Mouse (Mus musculus) intestine, embryonic 15.5 days (tissue): ENCODE data around the gene Kcnh2. TPM values are rescaled to one million over a fixed set of nuclear protein-coding genes. Genes with fewer than 3 reads are reported as not detected.

Experiments used
- ATAC-seq: fragments of 200-750 bp; cut with Nextera tagmentation; 2 replicates; pipeline ENCODE4 v1.8.0; 2017; ENCODE audit warnings: moderate TSS enrichment, moderate library complexity
- H3K27ac ChIP-seq: fragments of 300-500 bp; sonication (generic); 2 replicates; pipeline ENCODE4 v1.5.1; 2015; ENCODE audit warnings: mild to moderate bottlenecking, inconsistent platforms
- H3K27me3 ChIP-seq: fragments of 300-500 bp; sonication (generic); replicated peaks from 2 replicates; pipeline ENCODE4 v1.6.1; 2015; ENCODE audit warnings: inconsistent platforms
- H3K36me3 ChIP-seq: fragments of 300-500 bp; sonication (generic); 2 replicates; pipeline ENCODE4 v1.6.1; 2015; ENCODE audit warnings: inconsistent platforms
- H3K4me1 ChIP-seq: fragments of 300-500 bp; sonication (generic); replicated peaks from 2 replicates; pipeline ENCODE4 v1.6.1; 2015; ENCODE audit warnings: inconsistent platforms
- H3K4me2 ChIP-seq: fragments of 300-500 bp; sonication (generic); replicated peaks from 2 replicates; pipeline ENCODE4 v1.6.1; 2015; ENCODE audit warnings: mild to moderate bottlenecking, inconsistent platforms
- H3K4me3 ChIP-seq: fragments of 300-500 bp; sonication (generic); replicated peaks from 2 replicates; pipeline ENCODE4 v1.5.1; 2015; ENCODE audit warnings: inconsistent platforms
- H3K9ac ChIP-seq: fragments of 300-500 bp; sonication (generic); 2 replicates; pipeline ENCODE4 v1.6.1; 2015; ENCODE audit warnings: inconsistent platforms
- H3K9me3 ChIP-seq: fragments of 300-500 bp; sonication (generic); 2 replicates; pipeline ENCODE4 v1.6.1; 2016; ENCODE audit warnings: inconsistent platforms
- WGBS: fragments of 180-500 bp; shearing (Covaris S2); methylation state at CpG from one replicate; pipeline ENCODE4 v1.1.7; 2015; 5-methylcytosine and 5-hydroxymethylcytosine counted together
- polyA plus RNA-seq: library from polyadenylated mRNA; unstranded; fragments of >200 nt; fragmentation: Nextera tagmentation; extraction: Ambion mirVana; gene quantifications from 2 replicates; pipeline ENCODE4 v1.2.1, GENCODE M21; 2015

The Kcnh2 gene
- polyA plus RNA-seq, 1 experiment from 2014 or later, result 6.7 TPM

- H3K36me3 ChIP-seq, result no peaks in the 10 kb centered on the region
- ATAC-seq, result no peak
- 0 out of 2 replicates have a peak, but pooled peaks cover 2% of the 10 kb centered on the region for H3K27me3 ChIP-seq
- no peak overlapping the region for H3K4me2 ChIP-seq
- H3K4me3 ChIP-seq, result no peak overlapping the region
- WGBS, result 93% methylated on average over 15 of the region's 15 CpGs
- no peaks in the 10 kb centered on the region for H3K9me3 ChIP-seq
- no peak overlapping the region for H3K27ac ChIP-seq
- H3K4me1 ChIP-seq, result peaks cover 24% of the 10 kb centered on the region
- no peak overlapping the region for H3K9ac ChIP-seq
Measured at GRCm38 (mm10) chr5:24326166-24326841, 25.1 kb downstream of the Kcnh2 start.

GRCm38 (mm10) chr5:24325251-24325650 is 26.2 kb downstream of the Kcnh2 start:
- no peak for ATAC-seq
- WGBS, result 52% methylated on average over 14 of the region's 14 CpGs
- H3K36me3 ChIP-seq, result no peaks in the 10 kb centered on the region
- H3K9ac ChIP-seq, result no peak overlapping the region
- peaks cover 26% of the 10 kb centered on the region for H3K4me1 ChIP-seq
- H3K27me3 ChIP-seq, result 0 out of 2 replicates have a peak, but pooled peaks cover 2% of the 10 kb centered on the region
- no peak overlapping the region for H3K4me2 ChIP-seq
- H3K9me3 ChIP-seq, result no peaks in the 10 kb centered on the region
- H3K4me3 ChIP-seq, result no peak overlapping the region
- no peak overlapping the region for H3K27ac ChIP-seq

- peaks cover 14% of the 10 kb centered on the region for H3K4me1 ChIP-seq
- H3K9ac ChIP-seq, result no peak overlapping the region
- 0 out of 2 replicates have a peak, but pooled peaks cover 2% of the 10 kb centered on the region for H3K27me3 ChIP-seq
- peak; percentile 29; the same call in 1 of the 2 replicates for ATAC-seq
- H3K9me3 ChIP-seq, result no peaks in the 10 kb centered on the region
- H3K4me2 ChIP-seq, result no peak overlapping the region
- H3K4me3 ChIP-seq, result no peak overlapping the region
- H3K36me3 ChIP-seq, result no peaks in the 10 kb centered on the region
- H3K27ac ChIP-seq, result no peak overlapping the region
- WGBS, result 26% methylated on average over 22 of the region's 22 CpGs
Measured at GRCm38 (mm10) chr5:24321711-24322682, 29.4 kb downstream of the Kcnh2 start.

GRCm38 (mm10) chr5:24320894-24321293 is 30.5 kb downstream of the Kcnh2 start:
- no peaks in the 10 kb centered on the region for H3K9me3 ChIP-seq
- ATAC-seq, result no peak
- no peak overlapping the region for H3K4me3 ChIP-seq
- no peaks in the 10 kb centered on the region for H3K36me3 ChIP-seq
- peaks cover 14% of the 10 kb centered on the region for H3K4me1 ChIP-seq
- H3K4me2 ChIP-seq, result no peak overlapping the region
- H3K27me3 ChIP-seq, result 0 out of 2 replicates have a peak, but pooled peaks cover 2% of the 10 kb centered on the region
- WGBS, result 62% methylated on average over 5 of the region's 5 CpGs
- no peak overlapping the region for H3K9ac ChIP-seq
- H3K27ac ChIP-seq, result no peak overlapping the region

GRCm38 (mm10) chr5:24320467-24320813 is 31.0 kb downstream of the Kcnh2 start:
- H3K9ac ChIP-seq, result no peak overlapping the region
- H3K4me1 ChIP-seq, result peaks cover 14% of the 10 kb centered on the region
- H3K9me3 ChIP-seq, result no peaks in the 10 kb centered on the region
- 0 out of 2 replicates have a peak overlapping the region, but pooled peaks have one; percentile 12 for H3K4me2 ChIP-seq
- 46% methylated on average over 6 of the region's 6 CpGs for WGBS
- no peak for ATAC-seq
- no peak overlapping the region for H3K4me3 ChIP-seq
- no peaks in the 10 kb centered on the region for H3K36me3 ChIP-seq
- 0 out of 2 replicates have a peak, but pooled peaks cover 2% of the 10 kb centered on the region for H3K27me3 ChIP-seq
- H3K27ac ChIP-seq, result no peak overlapping the region

- Histone ChIP-seq H3K27ac (no peak overlapping the region), H3K4me2 (0 out of 2 replicates have a peak overlapping the region, but pooled peaks have one; percentile 12), H3K27me3 (no peaks in the 10 kb centered on the region), H3K4me3 (no peak overlapping the region), H3K36me3 (no peaks in the 10 kb centered on the region), H3K4me1 (peaks cover 14% of the 10 kb centered on the region), H3K9ac (no peak overlapping the region), H3K9me3 (no peaks in the 10 kb centered on the region)
- 21% methylated on average over 13 of the region's 13 CpGs for WGBS
- peak; percentile 28; the same call in 1 of the 2 replicates for ATAC-seq
Measured at GRCm38 (mm10) chr5:24319776-24320466, 31.5 kb downstream of the Kcnh2 start.

- Histone ChIP-seq H3K36me3 (no peaks in the 10 kb centered on the region), H3K27ac (no peak overlapping the region), H3K4me3 (no peak overlapping the region), H3K9ac (no peak overlapping the region), H3K9me3 (peaks cover 5% of the 10 kb centered on the region; the same call in 1 of the 2 replicates), H3K4me2 (no peak overlapping the region), H3K4me1 (no peaks in the 10 kb centered on the region), H3K27me3 (no peaks in the 10 kb centered on the region)
- 93% methylated on average over 2 of the region's 2 CpGs for WGBS
- ATAC-seq, result no peak
Measured at GRCm38 (mm10) chr5:24309223-24309622, 42.2 kb downstream of the Kcnh2 start.

GRCm38 (mm10) chr5:24308621-24309020 is 42.8 kb downstream of the Kcnh2 start:
- Histone ChIP-seq H3K4me1 (no peaks in the 10 kb centered on the region), H3K27me3 (no peaks in the 10 kb centered on the region), H3K4me3 (no peak overlapping the region), H3K27ac (no peak overlapping the region), H3K9me3 (no peaks in the 10 kb centered on the region), H3K4me2 (no peak overlapping the region), H3K9ac (no peak overlapping the region), H3K36me3 (no peaks in the 10 kb centered on the region)
- WGBS, result 80% methylated on average over 7 of the region's 7 CpGs
- ATAC-seq, result no peak

- no peak overlapping the region for H3K4me2 ChIP-seq
- H3K9me3 ChIP-seq, result no peaks in the 10 kb centered on the region
- WGBS, result 63% methylated on average over 5 of the region's 5 CpGs
- H3K4me1 ChIP-seq, result no peaks in the 10 kb centered on the region
- no peak overlapping the region for H3K27ac ChIP-seq
- no peak overlapping the region for H3K9ac ChIP-seq
- no peaks in the 10 kb centered on the region for H3K36me3 ChIP-seq
- no peak for ATAC-seq
- H3K27me3 ChIP-seq, result no peaks in the 10 kb centered on the region
- H3K4me3 ChIP-seq, result no peak overlapping the region
Measured at GRCm38 (mm10) chr5:24307118-24307777, 44.2 kb downstream of the Kcnh2 start.

GRCm38 (mm10) chr5:24303199-24303598 is 48.2 kb downstream of the Kcnh2 start:
- no peak overlapping the region for H3K9ac ChIP-seq
- WGBS, result 63% methylated on average over 3 of the region's 3 CpGs
- no peaks in the 10 kb centered on the region for H3K4me1 ChIP-seq
- H3K4me3 ChIP-seq, result no peak overlapping the region
- no peaks in the 10 kb centered on the region for H3K9me3 ChIP-seq
- H3K4me2 ChIP-seq, result no peak overlapping the region
- no peak for ATAC-seq
- H3K27ac ChIP-seq, result no peak overlapping the region
- no peaks in the 10 kb centered on the region for H3K36me3 ChIP-seq
- H3K27me3 ChIP-seq, result no peaks in the 10 kb centered on the region

- H3K4me3 ChIP-seq, result no peak overlapping the region
- ATAC-seq, result no peak
- H3K9me3 ChIP-seq, result no peaks in the 10 kb centered on the region
- 54% methylated on average over 5 of the region's 5 CpGs for WGBS
- no peak overlapping the region for H3K27ac ChIP-seq
- H3K36me3 ChIP-seq, result no peaks in the 10 kb centered on the region
- no peaks in the 10 kb centered on the region for H3K4me1 ChIP-seq
- H3K27me3 ChIP-seq, result no peaks in the 10 kb centered on the region
- H3K4me2 ChIP-seq, result no peak overlapping the region
- no peak overlapping the region for H3K9ac ChIP-seq
Measured at GRCm38 (mm10) chr5:24299845-24300589, 51.4 kb downstream of the Kcnh2 start.
